ENCODE assay signal across 24 mouse cellular contexts in genomic region chr8:78306604-78307003, GRCm38 (mm10).
A peak's percentile ranks its signal among the peaks of the same experiment; 100 is the strongest.
DNase-seq lines count a peak whose midpoint lies in the region; ATAC-seq lines count a peak whose summit lies in the region.
"Had no signal": no experiment of that assay in that cellular context is flagged by ENCODE, and none has a peak within 500 bp of the region (broad histone marks: within the 10 kb centered on the region; RNA-seq: fewer than 3 reads in every experiment).

No protein-coding gene starts in this region.

- H3K4me2 ChIP-seq in forebrain, embryonic 15.5 days (replicated peaks), result no peak overlapping the region
- H3K4me2 ChIP-seq in forebrain, embryonic 11.5 days (ENCODE audit: low read depth, low read length, severe bottlenecking), result no peak overlapping the region
- H3K4me2 ChIP-seq: embryonic facial prominence, embryonic 12.5 days; heart, embryonic 11.5 days; hindbrain, embryonic 12.5 days; limb, embryonic 12.5 days; liver, embryonic 15.5 days; lung, embryonic 14.5 days; neural tube, embryonic 13.5 days had no signal

- H3K4me3 ChIP-seq in forebrain, embryonic 15.5 days, result no peak overlapping the region
- no peak overlapping the region for H3K4me3 ChIP-seq in forebrain, embryonic 11.5 days (ENCODE audit: low read depth, low read length)
- H3K4me3 ChIP-seq: embryonic facial prominence, embryonic 12.5 days; hindbrain, embryonic 12.5 days; limb, embryonic 12.5 days; liver, embryonic 15.5 days; neural tube, embryonic 13.5 days had no signal

- H3K27ac ChIP-seq in forebrain, embryonic 15.5 days (replicated peaks), result no peak overlapping the region
- H3K27ac ChIP-seq in forebrain, embryonic 11.5 days (ENCODE audit: low read depth, low read length), result no peak overlapping the region
- H3K27ac ChIP-seq: embryonic facial prominence, embryonic 12.5 days; hindbrain, embryonic 12.5 days; limb, embryonic 12.5 days; liver, embryonic 15.5 days; neural tube, embryonic 13.5 days had no signal

- H3K27me3 ChIP-seq in forebrain, embryonic 15.5 days, result no peaks in the 10 kb centered on the region
- H3K27me3 ChIP-seq in forebrain, embryonic 11.5 days (ENCODE audit: control insufficient read depth, insufficient read depth, low read length), result no peaks in the 10 kb centered on the region
- H3K27me3 ChIP-seq: CH12.LX; embryonic facial prominence, embryonic 12.5 days; hindbrain, embryonic 12.5 days; liver, embryonic 15.5 days; neural tube, embryonic 13.5 days had no signal

- ATAC-seq in forebrain, embryonic 15.5 days (replicated peaks), result peak; percentile 64; the same call in 1 of the 2 replicates
- ATAC-seq in forebrain, embryonic 11.5 days (replicated peaks; ENCODE audit: low FRiP score), result no peak
- ATAC-seq: intestine, postnatal 0 days had no signal

- no peaks in the 10 kb centered on the region for H3K9me3 ChIP-seq in forebrain, embryonic 15.5 days
- H3K9me3 ChIP-seq in forebrain, embryonic 11.5 days (ENCODE audit: control insufficient read depth, low read length), result no peaks in the 10 kb centered on the region
- H3K9me3 ChIP-seq: embryonic facial prominence, embryonic 12.5 days; limb, embryonic 12.5 days; liver, embryonic 15.5 days had no signal

- H3K9ac ChIP-seq in forebrain, embryonic 15.5 days (replicated peaks), result no peak overlapping the region
- H3K9ac ChIP-seq in forebrain, embryonic 11.5 days (ENCODE audit: low read length), result no peak overlapping the region
- H3K9ac ChIP-seq: embryonic facial prominence, embryonic 12.5 days; hindbrain, embryonic 12.5 days; limb, embryonic 12.5 days; liver, embryonic 15.5 days; lung, embryonic 14.5 days; neural tube, embryonic 13.5 days had no signal

- DNase-seq in adrenal gland, adult (ENCODE audit: inconsistent age in 2 of 2, low spot score in 1 of 2), result peak; percentile 8 to 39
- DNase-seq in adrenal gland, postnatal 10 days, result no peak
- no peak for DNase-seq in forebrain, embryonic 11.5 days (ENCODE audit: low spot score)
- peak; percentile 25 for DNase-seq in MN1 (ENCODE audit: low spot score)
- peak; percentile 38 for DNase-seq in retina, embryonic 14.5 days (ENCODE audit: low spot score)
- DNase-seq in layer of hippocampus, adult 9-10 months (ENCODE audit: low spot score), result no peak
- DNase-seq: cerebellum, adult 8-10 months; gastrocnemius, postnatal 14 days; heart, postnatal 36 days; kidney, adult 9 months; layer of hippocampus, adult 9-11 months; lung, embryonic 14.5 days; lung, postnatal 14 days; right cerebral cortex, postnatal 14 days; thymus, postnatal 4 days had no signal

- H3K36me3 ChIP-seq in forebrain, embryonic 15.5 days, result no peaks in the 10 kb centered on the region
- no peaks in the 10 kb centered on the region for H3K36me3 ChIP-seq in forebrain, embryonic 11.5 days (ENCODE audit: control insufficient read depth, insufficient read depth, low read length)
- H3K36me3 ChIP-seq: embryonic facial prominence, embryonic 12.5 days; hindbrain, embryonic 12.5 days; limb, embryonic 12.5 days; liver, embryonic 15.5 days; neural tube, embryonic 13.5 days had no signal

- H3K4me1 ChIP-seq in forebrain, embryonic 15.5 days, result no peaks in the 10 kb centered on the region
- H3K4me1 ChIP-seq in forebrain, embryonic 11.5 days (replicated peaks; ENCODE audit: control insufficient read depth, insufficient read depth, low read length), result 0 out of 2 replicates have a peak, but pooled peaks cover 2% of the 10 kb centered on the region
- H3K4me1 ChIP-seq: embryonic facial prominence, embryonic 12.5 days; limb, embryonic 12.5 days; liver, embryonic 15.5 days had no signal

- WGBS in forebrain, embryonic 15.5 days, result 59% methylated on average over 10 of the region's 10 CpGs
- 66% methylated on average over 10 of the region's 10 CpGs for WGBS in forebrain, embryonic 11.5 days

Comparison
In these comparisons a context has a peak if more than half of its experiments do, and no peak if none do; other contexts are left out.
1. DNase-seq: peak in adrenal gland, adult (2 of 2), MN1 (single experiment) and retina, embryonic 14.5 days (single experiment); none in adrenal gland, postnatal 10 days (single experiment), forebrain, embryonic 11.5 days (single experiment) and layer of hippocampus, adult 9-10 months (single experiment).